Mouse (Mus musculus): ENCODE data around the gene Bmp2k.
A peak's percentile ranks its signal among the peaks of the same experiment; 100 is the strongest.

Gene Bmp2k

GRCm38 (mm10) chr5:97054801-97055200 is 57.3 kb downstream of the Bmp2k start:
- no peak for DNase-seq (ENCODE audit: low read depth, low spot score)

GRCm38 (mm10) chr5:97055511-97056068 is 58.1 kb downstream of the Bmp2k start:
- DNase-seq (ENCODE audit: low read depth, low spot score) = peak; percentile 85

GRCm38 (mm10) chr5:97056359-97056758 is 58.9 kb downstream of the Bmp2k start:
- DNase-seq (ENCODE audit: low read depth, low spot score) = no peak

GRCm38 (mm10) chr5:97056791-97057450 is 59.4 kb downstream of the Bmp2k start:
- DNase-seq (ENCODE audit: low read depth, low spot score) = no peak

GRCm38 (mm10) chr5:97060864-97061263 is 63.4 kb downstream of the Bmp2k start:
- no peak for DNase-seq (ENCODE audit: low read depth, low spot score)

- DNase-seq (ENCODE audit: low read depth, low spot score) = no peak
Observed at GRCm38 (mm10) chr5:97062041-97062440, 64.6 kb downstream of the Bmp2k start.

- DNase-seq (ENCODE audit: low read depth, low spot score) = no peak
Observed at GRCm38 (mm10) chr5:97065746-97066145, 68.3 kb downstream of the Bmp2k start.

GRCm38 (mm10) chr5:97075476-97076151 is 78.1 kb downstream of the Bmp2k start:
- DNase-seq (ENCODE audit: low read depth, low spot score) = no peak

GRCm38 (mm10) chr5:97076167-97076566 is 78.7 kb downstream of the Bmp2k start:
- no peak for DNase-seq (ENCODE audit: low read depth, low spot score)

GRCm38 (mm10) chr5:97077676-97078075 is 80.2 kb downstream of the Bmp2k start:
- DNase-seq (ENCODE audit: low read depth, low spot score) = no peak

GRCm38 (mm10) chr5:97078641-97079040 is 81.2 kb downstream of the Bmp2k start:
- no peak for DNase-seq (ENCODE audit: low read depth, low spot score)

- DNase-seq (ENCODE audit: low read depth, low spot score) = peak; percentile 15
Observed at GRCm38 (mm10) chr5:97081481-97081880, 84.0 kb downstream of the Bmp2k start.

- DNase-seq (ENCODE audit: low read depth, low spot score) = no peak
Observed at GRCm38 (mm10) chr5:97083701-97084100, 86.2 kb downstream of the Bmp2k start.

GRCm38 (mm10) chr5:97084541-97084940 is 87.1 kb downstream of the Bmp2k start:
- DNase-seq (ENCODE audit: low read depth, low spot score) = no peak

- DNase-seq (ENCODE audit: low read depth, low spot score) = no peak
Observed at GRCm38 (mm10) chr5:97085071-97085470, 87.6 kb downstream of the Bmp2k start.

GRCm38 (mm10) chr5:97087030-97087630 is 89.6 kb downstream of the Bmp2k start:
- no peak for DNase-seq (ENCODE audit: low read depth, low spot score)

GRCm38 (mm10) chr5:97087746-97088145 is 90.3 kb downstream of the Bmp2k start:
- no peak for DNase-seq (ENCODE audit: low read depth, low spot score)

- no peak for DNase-seq (ENCODE audit: low read depth, low spot score)
Observed at GRCm38 (mm10) chr5:97088231-97088630, 90.7 kb downstream of the Bmp2k start.

GRCm38 (mm10) chr5:97089426-97089825 is 91.9 kb downstream of the Bmp2k start:
- no peak for DNase-seq (ENCODE audit: low read depth, low spot score)

- no peak for DNase-seq (ENCODE audit: low read depth, low spot score)
Observed at GRCm38 (mm10) chr5:97090034-97090784, 92.7 kb downstream of the Bmp2k start.

GRCm38 (mm10) chr5:97092970-97093369 is 95.5 kb downstream of the Bmp2k start:
- no peak for DNase-seq (ENCODE audit: low read depth, low spot score)

GRCm38 (mm10) chr5:97095335-97095734 is 97.8 kb downstream of the Bmp2k start:
- no peak for DNase-seq (ENCODE audit: low read depth, low spot score)
